In genomic region chr5:146653686-146654450, GRCm38 (mm10) we compare ENCODE assay signal across 27 mouse cellular contexts.
A peak's percentile ranks its signal among the peaks of the same experiment; 100 is the strongest.
DNase-seq lines count a peak whose midpoint lies in the region; ATAC-seq and TF ChIP-seq lines count a peak whose summit lies in the region.
"Had no signal": no experiment of that assay in that cellular context is flagged by ENCODE, and none has a peak within 500 bp of the region (broad histone marks: within the 10 kb centered on the region; RNA-seq: fewer than 3 reads in every experiment).

No protein-coding gene starts in this region.

- no peaks in the 10 kb centered on the region for H3K9me3 ChIP-seq in forebrain, embryonic 16.5 days (ENCODE audit: control insufficient read depth, low read length)
- H3K9me3 ChIP-seq in forebrain, embryonic 10.5 days: no peaks in the 10 kb centered on the region
- H3K9me3 ChIP-seq: forebrain, embryonic 15.5 days; G1E; hindbrain, embryonic 10.5 days; liver, embryonic 12.5 days; neural tube, embryonic 12.5 days had no signal

- H3K27ac ChIP-seq in forebrain, embryonic 16.5 days (ENCODE audit: low read length): no peak overlapping the region
- H3K27ac ChIP-seq in forebrain, embryonic 10.5 days: no peak overlapping the region
- H3K27ac ChIP-seq in layer of hippocampus, adult 2 months: peak overlapping the region; percentile 82
- H3K27ac ChIP-seq in cortical plate, adult 2 months (ENCODE audit: insufficient read depth, low read length): peak overlapping the region; percentile 69
- H3K27ac ChIP-seq: forebrain, embryonic 15.5 days; hindbrain, embryonic 10.5 days; liver, embryonic 12.5 days; neural tube, embryonic 12.5 days had no signal

- H3K4me2 ChIP-seq in forebrain, embryonic 16.5 days (ENCODE audit: low read length): peak overlapping the region; percentile 17
- H3K4me2 ChIP-seq: forebrain, embryonic 15.5 days; liver, embryonic 12.5 days; midbrain, embryonic 11.5 days; neural tube, embryonic 12.5 days had no signal

- peak; percentile 23; the same call in 1 of the 2 replicates for ATAC-seq in forebrain, embryonic 16.5 days
- ATAC-seq: forebrain, embryonic 15.5 days; intestine, postnatal 0 days; liver, embryonic 12.5 days; liver, postnatal 0 days; lung, postnatal 0 days; midbrain, embryonic 16.5 days had no signal

- peak; percentile 53 to 62 for DNase-seq in cerebellum, postnatal 10 days
- DNase-seq in cerebellum, adult 8-10 months: no peak
- DNase-seq in forebrain, embryonic 10.5 days (ENCODE audit: extremely low spot score, low spot score): no peak
- DNase-seq in layer of hippocampus, adult 2 months (ENCODE audit: low spot score in 2 of 2): no peak
- DNase-seq in layer of hippocampus, adult 8-10 months (ENCODE audit: low spot score in 2 of 2): no peak
- DNase-seq in adrenal gland, postnatal 4 days (ENCODE audit: low spot score in 2 of 2): no peak
- DNase-seq: adrenal gland, adult 8-10 months; heart, postnatal 14 days; kidney, postnatal 14 days; left cerebral cortex, postnatal 4 days; liver, postnatal 0 days; right cerebral cortex, adult 18-20 months; spleen, adult 18-20 months; thymus, postnatal 14 days had no signal

- 0 out of 2 replicates have a peak, but pooled peaks have one; percentile 4 for TF ChIP-seq CTCF in layer of hippocampus, adult 2 months (conservative IDR thresholded peaks at IDR 0.05)
- TF ChIP-seq CTCF in cortical plate, adult 2 months (IDR thresholded peaks at IDR 0.05; ENCODE audit: extremely low read depth, insufficient read depth, low read length): no peak

- no peak overlapping the region for H3K9ac ChIP-seq in forebrain, embryonic 16.5 days (replicated peaks; ENCODE audit: low read depth, low read length)
- H3K9ac ChIP-seq: forebrain, embryonic 15.5 days; liver, embryonic 12.5 days; liver, postnatal 0 days; neural tube, embryonic 12.5 days had no signal

- TF ChIP-seq POLR2A in cortical plate, adult 2 months (IDR thresholded peaks at IDR 0.05; ENCODE audit: extremely low read depth, insufficient read depth, low read length): peak; percentile 27; the same call in 1 of the 2 replicates

- WGBS in forebrain, embryonic 16.5 days: 65% methylated on average over 19 of the region's 19 CpGs
- WGBS in forebrain, embryonic 10.5 days: 87% methylated on average over 19 of the region's 19 CpGs

- H3K4me1 ChIP-seq in forebrain, embryonic 16.5 days (replicated peaks; ENCODE audit: control insufficient read depth, insufficient read depth, low read length): peaks cover 4% of the 10 kb centered on the region; the same call in 1 of the 2 replicates
- peaks cover 14% of the 10 kb centered on the region for H3K4me1 ChIP-seq in forebrain, embryonic 10.5 days
- peaks cover 3% of the 10 kb centered on the region; the same call in 1 of the 2 replicates for H3K4me1 ChIP-seq in cortical plate, adult 2 months (ENCODE audit: control insufficient read depth, insufficient read depth, low read length)
- H3K4me1 ChIP-seq: forebrain, embryonic 15.5 days; liver, embryonic 12.5 days; neural tube, embryonic 12.5 days had no signal

- no peaks in the 10 kb centered on the region for H3K36me3 ChIP-seq in forebrain, embryonic 16.5 days (ENCODE audit: control insufficient read depth, insufficient read depth)
- H3K36me3 ChIP-seq in forebrain, embryonic 10.5 days (replicated peaks): no peaks in the 10 kb centered on the region
- H3K36me3 ChIP-seq: forebrain, embryonic 15.5 days; G1E; hindbrain, embryonic 10.5 days; liver, embryonic 12.5 days; neural tube, embryonic 12.5 days had no signal

- H3K4me3 ChIP-seq in forebrain, embryonic 16.5 days (replicated peaks; ENCODE audit: low read length): no peak overlapping the region
- H3K4me3 ChIP-seq in forebrain, embryonic 10.5 days: no peak overlapping the region
- H3K4me3 ChIP-seq in layer of hippocampus, adult 2 months: peak overlapping the region; percentile 42; the same call in 1 of the 2 replicates
- H3K4me3 ChIP-seq in cortical plate, adult 2 months (ENCODE audit: insufficient read depth, low read length): no peak overlapping the region
- H3K4me3 ChIP-seq: erythroblast, embryonic 14.5 days; forebrain, embryonic 15.5 days; hindbrain, embryonic 10.5 days; liver, embryonic 12.5 days; myocyte; neural tube, embryonic 12.5 days had no signal

- no peaks in the 10 kb centered on the region for H3K27me3 ChIP-seq in forebrain, embryonic 16.5 days (replicated peaks; ENCODE audit: control insufficient read depth, insufficient read depth, low read length)
- no peaks in the 10 kb centered on the region; the same call in 1 of the 2 replicates for H3K27me3 ChIP-seq in forebrain, embryonic 10.5 days (ENCODE audit: poor library complexity, severe bottlenecking)
- H3K27me3 ChIP-seq: forebrain, embryonic 15.5 days; liver, embryonic 12.5 days; neural tube, embryonic 12.5 days had no signal

Comparison
In these comparisons a context has a peak if more than half of its experiments do, and no peak if none do; other contexts are left out.
1. DNase-seq: peak in cerebellum, postnatal 10 days (2 of 2); none in cerebellum, adult 8-10 months (single experiment), forebrain, embryonic 10.5 days (single experiment), layer of hippocampus, adult 2 months (0 of 2), layer of hippocampus, adult 8-10 months (0 of 2) and adrenal gland, postnatal 4 days (0 of 2).
2. H3K27ac ChIP-seq: peak in layer of hippocampus, adult 2 months (single experiment) and cortical plate, adult 2 months (single experiment); none in forebrain, embryonic 16.5 days (single experiment) and forebrain, embryonic 10.5 days (single experiment).